Mouse (Mus musculus) hindbrain, embryonic 10.5 days (tissue): ENCODE measurements around the gene Cks1b. TPM values are rescaled to one million over a fixed set of nuclear protein-coding genes. Genes with fewer than 3 reads are reported as not detected.

Experiments
- polyA plus RNA-seq: library from polyadenylated mRNA; unstranded; fragments of >200 nt; fragmentation: Nextera tagmentation; extraction: Ambion mirVana; gene quantifications from 2 replicates; pipeline ENCODE4 v1.2.1, GENCODE M21; 2016

Gene Cks1b
- polyA plus RNA-seq, 1 experiment from 2014 or later: 535 TPM

Other genes with a start within 250 kb of the Cks1b start
- 98.9 and 116 TPM in 2 replicates for gene Scamp3, start 240.9 kb downstream of the Cks1b start, polyA plus RNA-seq
- gene Fam189b, start 235.2 kb downstream of the Cks1b start, polyA plus RNA-seq: 30.2 and 38.7 TPM in 2 replicates
- 41.0 and 50.0 TPM in 2 replicates for gene Gba, start 215.5 kb downstream of the Cks1b start, polyA plus RNA-seq
- gene Thbs3, start 203.2 kb downstream of the Cks1b start, polyA plus RNA-seq: 65.5 and 74.7 TPM in 2 replicates
- 228 and 232 TPM in 2 replicates for gene Mtx1, start 191.3 kb downstream of the Cks1b start, polyA plus RNA-seq
- gene Muc1, start 189.3 kb downstream of the Cks1b start, polyA plus RNA-seq: 1.1 and 1.8 TPM in 2 replicates
- gene Krtcap2, start 172.4 kb downstream of the Cks1b start, polyA plus RNA-seq: 276 and 282 TPM in 2 replicates
- gene Trim46, start 172.1 kb downstream of the Cks1b start, polyA plus RNA-seq: 5.2 and 11.6 TPM in 2 replicates
- 97.0 and 99.4 TPM in 2 replicates for gene Dpm3, start 159.0 kb downstream of the Cks1b start, polyA plus RNA-seq
- 34.4 and 36.8 TPM in 2 replicates for gene Slc50a1, start 147.8 kb downstream of the Cks1b start, polyA plus RNA-seq
- 16.5 and 17.7 TPM in 2 replicates for gene Efna1, start 137.2 kb downstream of the Cks1b start, polyA plus RNA-seq
- 5.9 and 10.7 TPM in 2 replicates for gene Efna3, start 95.4 kb downstream of the Cks1b start, polyA plus RNA-seq
- 22.4 and 23.2 TPM in 2 replicates for gene Efna4, start 80.4 kb downstream of the Cks1b start, polyA plus RNA-seq
- 36.4 and 38.1 TPM in 2 replicates for gene Adam15, start 68.4 kb downstream of the Cks1b start, polyA plus RNA-seq
- gene Dcst2, start 56.4 kb downstream of the Cks1b start, polyA plus RNA-seq: 0.34 TPM in 1 of 2 replicates, not detected in the other
- 0.09 and 0.33 TPM in 2 replicates for gene Dcst1, start 53.1 kb downstream of the Cks1b start, polyA plus RNA-seq
- 0.47 and 0.73 TPM in 2 replicates for gene Zbtb7b, start 23.6 kb downstream of the Cks1b start, polyA plus RNA-seq
- gene Lenep, start 15.6 kb downstream of the Cks1b start, polyA plus RNA-seq: 1.7 TPM in 1 of 2 replicates, not detected in the other
- 28.3 and 31.9 TPM in 2 replicates for gene Flad1, start 6.5 kb downstream of the Cks1b start, polyA plus RNA-seq
- gene Shc1, start 60 bp upstream of the Cks1b start, polyA plus RNA-seq: 58.3 and 68.1 TPM in 2 replicates
- gene Pygo2, start 11.8 kb upstream of the Cks1b start, polyA plus RNA-seq: 46.0 and 50.4 TPM in 2 replicates
- gene Pbxip1, start 18.3 kb upstream of the Cks1b start, polyA plus RNA-seq: 21.1 and 21.6 TPM in 2 replicates
- 71.4 and 87.8 TPM in 2 replicates for gene Pmvk, start 36.2 kb upstream of the Cks1b start, polyA plus RNA-seq
- gene Kcnn3, start 101.8 kb upstream of the Cks1b start, polyA plus RNA-seq: 1.2 TPM in 2 replicates